Mouse (Mus musculus): ENCODE results near the gene Gdap1l1.

DNA sequence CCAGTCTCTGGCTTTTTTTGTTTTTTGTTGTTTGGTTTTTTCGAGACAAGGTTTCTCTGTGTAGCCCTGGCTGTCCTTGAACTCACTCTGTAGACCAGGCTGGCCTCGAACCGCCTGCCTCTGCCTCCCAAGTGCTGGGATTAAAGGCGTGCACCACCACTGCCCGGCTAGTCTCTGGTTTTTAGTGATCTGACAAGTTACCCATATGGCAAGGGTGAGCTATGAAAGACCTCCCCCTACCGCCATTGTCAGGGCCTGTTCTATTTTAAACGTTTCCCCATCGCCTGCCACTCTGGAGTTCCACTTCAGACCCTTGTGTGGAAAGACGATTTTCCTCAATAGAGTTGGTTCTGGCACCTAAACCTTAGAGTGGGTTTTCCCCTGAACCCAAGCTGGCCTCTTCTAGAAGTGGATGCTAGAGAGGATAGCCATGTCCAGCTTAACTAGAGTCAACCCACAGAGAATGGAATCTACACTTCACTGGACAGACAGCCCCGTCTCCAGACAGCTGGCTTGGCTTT, 17.9 kb upstream of the Gdap1l1 start:
- TF ChIP-seq POLR2A (IDR thresholded peaks at IDR 0.05; ENCODE audit: borderline replicate concordance, control insufficient read depth, low read depth, low read length): no peak
- no peak for TF ChIP-seq CTCF (IDR thresholded peaks at IDR 0.05; ENCODE audit: control insufficient read depth, insufficient read depth, low read length)
